Mouse (Mus musculus) midbrain, embryonic 11.5 days (tissue): ENCODE measurements around the gene Isg15. TPM values are rescaled to one million over a fixed set of nuclear protein-coding genes. Genes with fewer than 3 reads are reported as not detected.
"Not testable (repeated sequence)": the region's sequence is repeated elsewhere in the genome, so short reads cannot be mapped to it uniquely, and the experiment has no call there.

Experiments
- ATAC-seq: fragments of 200-750 bp; cut with Nextera tagmentation; 2 replicates; pipeline ENCODE4 v1.8.0; 2017; ENCODE audit warnings: moderate TSS enrichment, moderate library complexity; ENCODE audit not compliant: low FRiP score
- DNase-seq: peaks from one replicate; pipeline ENCODE4 v3.0.0; 2015; ENCODE audit warnings: low spot score; ENCODE audit errors: missing footprints
- H3K27ac ChIP-seq: fragments of 300-500 bp; sonication (generic); 2 replicates; pipeline ENCODE4 v1.5.1; 2014; ENCODE audit warnings: low read depth, low read length
- H3K27me3 ChIP-seq: fragments of 300-500 bp; sonication (generic); 2 replicates; pipeline ENCODE4 v1.6.1; 2014; ENCODE audit warnings: mild to moderate bottlenecking, low read length, moderate library complexity, mixed read lengths; ENCODE audit not compliant: control insufficient read depth, insufficient read depth
- H3K36me3 ChIP-seq: fragments of 300-500 bp; sonication (generic); 2 replicates; pipeline ENCODE4 v1.6.1; 2014; ENCODE audit warnings: mild to moderate bottlenecking, low read length, moderate library complexity, mixed read lengths; ENCODE audit not compliant: control insufficient read depth, insufficient read depth
- H3K4me1 ChIP-seq: fragments of 300-500 bp; sonication (generic); 2 replicates; pipeline ENCODE4 v1.6.1; 2014; ENCODE audit warnings: low read length; ENCODE audit not compliant: control insufficient read depth, insufficient read depth
- H3K4me2 ChIP-seq: fragments of 300-500 bp; sonication (generic); 2 replicates; pipeline ENCODE4 v1.6.1; 2014; ENCODE audit warnings: mild to moderate bottlenecking, moderate library complexity
- H3K4me3 ChIP-seq: fragments of 300-500 bp; sonication (generic); 2 replicates; pipeline ENCODE4 v1.5.1; 2014; ENCODE audit warnings: low read depth, low read length
- H3K9ac ChIP-seq: fragments of 300-500 bp; sonication (generic); 2 replicates; pipeline ENCODE4 v1.6.1; 2014; ENCODE audit warnings: low read length
- H3K9me3 ChIP-seq: fragments of 300-500 bp; sonication (generic); 2 replicates; pipeline ENCODE4 v1.6.1; 2016; ENCODE audit warnings: low read length; ENCODE audit not compliant: control insufficient read depth
- WGBS: fragments of 180-500 bp; shearing (Covaris S2); extraction: QIAGEN DNeasy Blood & Tissue Kit; methylation state at CpG from one replicate; pipeline ENCODE4 v1.1.7; 2014; 5-methylcytosine and 5-hydroxymethylcytosine counted together
- polyA plus RNA-seq: library from polyadenylated mRNA; unstranded; fragments of >200 nt; fragmentation: Nextera tagmentation; extraction: Ambion mirVana; gene quantifications from 2 replicates; pipeline ENCODE4 v1.2.1, GENCODE M21; 2014

The Isg15 gene
- polyA plus RNA-seq, 1 experiment from 2014 or later, result 0.25 TPM

- WGBS, result 88% methylated on average over 5 of the region's 5 CpGs
- no peaks in the 10 kb centered on the region for H3K9me3 ChIP-seq
- H3K27me3 ChIP-seq, result no peaks in the 10 kb centered on the region
- no peak overlapping the region for H3K27ac ChIP-seq
- peak overlapping the region; percentile 72 for H3K4me2 ChIP-seq
- peak overlapping the region; percentile 15 for H3K4me3 ChIP-seq
- peaks cover 12% of the 10 kb centered on the region for H3K36me3 ChIP-seq
- peaks cover 46% of the 10 kb centered on the region for H3K4me1 ChIP-seq
- no peak for ATAC-seq
- no peak for DNase-seq
- peak overlapping the region; percentile 27; the same call in 1 of the 2 replicates for H3K9ac ChIP-seq
These were observed 16.9 kb downstream of the Isg15 start for GRCm38 (mm10) chr4:156183747-156184146.

GRCm38 (mm10) chr4:156177630-156178029, 23.0 kb downstream of the Isg15 start:
- Histone ChIP-seq H3K9me3 (no peaks in the 10 kb centered on the region), H3K36me3 (peaks cover 60% of the 10 kb centered on the region), H3K9ac (no peak overlapping the region), H3K4me1 (no peaks in the 10 kb centered on the region; the same call in 1 of the 2 replicates), H3K4me3 (no peak overlapping the region), H3K4me2 (no peak overlapping the region), H3K27ac (no peak overlapping the region), H3K27me3 (no peaks in the 10 kb centered on the region)
- DNase-seq (peak; percentile 73), ATAC-seq (no peak)
- WGBS, result 95% methylated on average over 9 of the region's 9 CpGs

GRCm38 (mm10) chr4:156171828-156172227, 28.8 kb downstream of the Isg15 start:
- DNase-seq (no peak), ATAC-seq (no peak)
- WGBS, result 96% methylated on average over 11 of the region's 11 CpGs

GRCm38 (mm10) chr4:156169129-156169528, 31.5 kb downstream of the Isg15 start:
- ATAC-seq, result no peak
- H3K27ac ChIP-seq, result no peak overlapping the region
- H3K27me3 ChIP-seq, result no peaks in the 10 kb centered on the region
- H3K4me3 ChIP-seq, result no peak overlapping the region
- no peaks in the 10 kb centered on the region for H3K4me1 ChIP-seq
- WGBS, result 96% methylated on average over 10 of the region's 10 CpGs
- no peak overlapping the region for H3K9ac ChIP-seq
- no peak for DNase-seq
- no peak overlapping the region for H3K4me2 ChIP-seq
- H3K9me3 ChIP-seq, result no peaks in the 10 kb centered on the region
- H3K36me3 ChIP-seq, result peaks cover 58% of the 10 kb centered on the region

More at GRCm38 (mm10) chr4:156171828-156172227, 28.8 kb downstream of the Isg15 start:
- Histone ChIP-seq H3K36me3 (peaks cover 68% of the 10 kb centered on the region), H3K27ac (no peak overlapping the region), H3K4me2 (no peak overlapping the region), H3K4me1 (no peaks in the 10 kb centered on the region), H3K9ac (no peak overlapping the region), H3K4me3 (no peak overlapping the region), H3K9me3 (no peaks in the 10 kb centered on the region), H3K27me3 (no peaks in the 10 kb centered on the region)

- Histone ChIP-seq H3K9ac (no peak overlapping the region), H3K4me3 (no peak overlapping the region), H3K4me2 (no peak overlapping the region), H3K27me3 (no peaks in the 10 kb centered on the region), H3K36me3 (peaks cover 55% of the 10 kb centered on the region), H3K4me1 (no peaks in the 10 kb centered on the region), H3K27ac (no peak overlapping the region), H3K9me3 (no peaks in the 10 kb centered on the region)
- ATAC-seq, result no peak
- over 99% methylated on average over 8 of the region's 8 CpGs for WGBS
- no peak for DNase-seq
These were observed 32.0 kb downstream of the Isg15 start for GRCm38 (mm10) chr4:156168611-156169010.

- no peak for DNase-seq
- H3K4me1 ChIP-seq, result no peaks in the 10 kb centered on the region
These were observed 34.1 kb downstream of the Isg15 start for GRCm38 (mm10) chr4:156166477-156166876.

GRCm38 (mm10) chr4:156154771-156155170, 45.8 kb downstream of the Isg15 start:
- Histone ChIP-seq H3K27ac (no peak overlapping the region), H3K4me2 (no peak overlapping the region), H3K27me3 (no peaks in the 10 kb centered on the region), H3K9ac (no peak overlapping the region), H3K4me1 (no peaks in the 10 kb centered on the region), H3K9me3 (no peaks in the 10 kb centered on the region), H3K36me3 (no peaks in the 10 kb centered on the region), H3K4me3 (no peak overlapping the region)
- 95% methylated on average over 3 of the region's 3 CpGs for WGBS
- ATAC-seq (no peak), DNase-seq (no peak)

More at GRCm38 (mm10) chr4:156166477-156166876, 34.1 kb downstream of the Isg15 start:
- Histone ChIP-seq H3K9ac (no peak overlapping the region), H3K27ac (no peak overlapping the region), H3K27me3 (no peaks in the 10 kb centered on the region), H3K9me3 (peaks cover 5% of the 10 kb centered on the region; the same call in 1 of the 2 replicates), H3K36me3 (peaks cover 44% of the 10 kb centered on the region), H3K4me2 (no peak overlapping the region), H3K4me3 (no peak overlapping the region)
- 89% methylated on average over 9 of the region's 9 CpGs for WGBS
- ATAC-seq, result no peak

GRCm38 (mm10) chr4:156150887-156151286, 49.7 kb downstream of the Isg15 start:
- not testable (repeated sequence) for H3K4me2 ChIP-seq, DNase-seq, H3K4me1 ChIP-seq, H3K27me3 ChIP-seq, ATAC-seq, H3K4me3 ChIP-seq, H3K9me3 ChIP-seq, H3K27ac ChIP-seq, H3K36me3 ChIP-seq, H3K9ac ChIP-seq
- 89% methylated on average over 10 of the region's 10 CpGs for WGBS
